In genomic region chr4:62700426-62700825, GRCm38 (mm10) we compare ENCODE assay signal across 8 mouse cellular contexts.
A peak's percentile ranks its signal among the peaks of the same experiment; 100 is the strongest.
DNase-seq lines count a peak whose midpoint lies in the region; ATAC-seq lines count a peak whose summit lies in the region.

No protein-coding gene starts in this region.

- peak overlapping the region; percentile 78 for H3K9ac ChIP-seq in heart, embryonic 14.5 days (ENCODE audit: low read length)
- no peak overlapping the region for H3K9ac ChIP-seq in embryonic facial prominence, embryonic 11.5 days (replicated peaks; ENCODE audit: low read length)
- peak overlapping the region; percentile 39 for H3K9ac ChIP-seq in limb, embryonic 15.5 days

- H3K4me2 ChIP-seq in heart, embryonic 14.5 days (ENCODE audit: low read length): peak overlapping the region; percentile 79
- peak overlapping the region; percentile 46; the same call in 1 of the 2 replicates for H3K4me2 ChIP-seq in embryonic facial prominence, embryonic 11.5 days (ENCODE audit: low read depth, low read length)
- H3K4me2 ChIP-seq in limb, embryonic 15.5 days: peak overlapping the region; percentile 64

- intact Hi-C loops in heart, postnatal 10 days (cut with DNase I): loop anchor here (2.0 kb wide), 1 partner anchor 30 kb away; no protein-coding TSS in a partner anchor

- peak overlapping the region; percentile 53 to 80 for H3K4me3 ChIP-seq in heart, embryonic 14.5 days (ENCODE audit: control insufficient read depth in 1 of 2, insufficient read depth in 1 of 2, low read depth in 1 of 2, low read length in 2 of 2)
- H3K4me3 ChIP-seq in embryonic facial prominence, embryonic 11.5 days (ENCODE audit: low read depth, low read length): no peak overlapping the region
- H3K4me3 ChIP-seq in limb, embryonic 15.5 days: peak overlapping the region; percentile 49

- no peaks in the 10 kb centered on the region for H3K27me3 ChIP-seq in heart, embryonic 14.5 days (ENCODE audit: control insufficient read depth, insufficient read depth, low read length)
- no peaks in the 10 kb centered on the region for H3K27me3 ChIP-seq in embryonic facial prominence, embryonic 11.5 days (ENCODE audit: control insufficient read depth, insufficient read depth, low read length)
- no peaks in the 10 kb centered on the region for H3K27me3 ChIP-seq in limb, embryonic 15.5 days

- 14% methylated on average over 5 of the region's 5 CpGs for WGBS in heart, embryonic 14.5 days
- WGBS in embryonic facial prominence, embryonic 11.5 days: 73% methylated on average over 5 of the region's 5 CpGs
- WGBS in limb, embryonic 15.5 days: 55% methylated on average over 5 of the region's 5 CpGs

- DNase-seq in heart, postnatal 10 days: no peak
- peak; percentile 47 for DNase-seq in 3134 (ENCODE audit: extremely low read depth, insufficient read length, low spot score)
- no peak for DNase-seq in embryonic facial prominence, embryonic 11.5 days (ENCODE audit: low spot score)
- DNase-seq in embryo, embryonic 10 days (ENCODE audit: low spot score): no peak
- DNase-seq in layer of hippocampus, postnatal 36 days: no peak

- H3K36me3 ChIP-seq in heart, embryonic 14.5 days (ENCODE audit: control insufficient read depth, insufficient read depth, low read length): peaks cover 52% of the 10 kb centered on the region
- H3K36me3 ChIP-seq in embryonic facial prominence, embryonic 11.5 days (replicated peaks; ENCODE audit: control insufficient read depth, insufficient read depth, low read depth, low read length): no peaks in the 10 kb centered on the region; the same call in 1 of the 2 replicates
- peaks cover 29% of the 10 kb centered on the region for H3K36me3 ChIP-seq in limb, embryonic 15.5 days

- peaks cover 24 to 57% of the 10 kb centered on the region in 2 experiments for H3K4me1 ChIP-seq in heart, embryonic 14.5 days (ENCODE audit: control insufficient read depth in 2 of 2, insufficient read depth in 2 of 2, low read length in 2 of 2)
- peaks cover 3% of the 10 kb centered on the region; the same call in 1 of the 2 replicates for H3K4me1 ChIP-seq in embryonic facial prominence, embryonic 11.5 days (ENCODE audit: control insufficient read depth, insufficient read depth, low read length)
- peaks cover 83% of the 10 kb centered on the region for H3K4me1 ChIP-seq in limb, embryonic 15.5 days

- peak overlapping the region; percentile 57 to 63 for H3K27ac ChIP-seq in heart, embryonic 14.5 days (replicated peaks in 1 of 2; ENCODE audit: control insufficient read depth in 1 of 2, insufficient read depth in 1 of 2, low read depth in 2 of 2, low read length in 2 of 2)
- no peak overlapping the region for H3K27ac ChIP-seq in embryonic facial prominence, embryonic 11.5 days (replicated peaks; ENCODE audit: low read depth, low read length)
- H3K27ac ChIP-seq in limb, embryonic 15.5 days: peak overlapping the region; percentile 83

- no peaks in the 10 kb centered on the region for H3K9me3 ChIP-seq in heart, embryonic 14.5 days (ENCODE audit: control insufficient read depth, low read length)
- no peaks in the 10 kb centered on the region for H3K9me3 ChIP-seq in embryonic facial prominence, embryonic 11.5 days (replicated peaks; ENCODE audit: control insufficient read depth, low read length)
- H3K9me3 ChIP-seq in limb, embryonic 15.5 days: no peaks in the 10 kb centered on the region

- ATAC-seq in heart, embryonic 14.5 days (ENCODE audit: insufficient number of reproducible peaks, insufficient read depth, low FRiP score, low read depth): no peak
- ATAC-seq in embryonic facial prominence, embryonic 11.5 days (replicated peaks; ENCODE audit: insufficient number of reproducible peaks, low FRiP score, low TSS enrichment, low read depth): no peak
- ATAC-seq in limb, embryonic 15.5 days (ENCODE audit: insufficient number of reproducible peaks, low FRiP score, low TSS enrichment, low read depth): no peak
- ATAC-seq in megakaryocyte-erythroid progenitor cell, adult 5-6 weeks (replicated peaks; ENCODE audit: low FRiP score, low TSS enrichment, poor library complexity, severe bottlenecking): no peak
